Mouse (Mus musculus) gastrocnemius, adult 8-10 months (tissue): ENCODE data around the gene Gm32742. TPM values are rescaled to one million over a fixed set of nuclear protein-coding genes. Genes with fewer than 3 reads are reported as not detected.

Source experiments
- microRNA-seq: library from miRNA; unstranded; fragments of <30 nt; microRNA quantifications from one replicate; pipeline ENCODE4 v1.2.0, GENCODE M21; 2022
- total RNA-seq, 4 experiments: library from RNA; stranded (reverse); gene quantifications; 2 replicates each; pipeline ENCODE4 v1.2.4; 2022

The Gm32742 gene
- total RNA-seq, 4 experiments from 2014 or later: not detected

Small RNA genes within 50 kb of the gene (microRNA-seq; reads per million reads assigned to microRNA genes)
- gene Mir34b (not detected), gene Mir34c (23.3 reads per million, percentile 23 among the genes with 10 or more reads in this experiment)

Other genes starting within 250 kb of the Gm32742 start
- 10 to 100 TPM; 23.9 to 29.8 (median 27.2) TPM for gene Sik2, start 156.4 kb downstream of the Gm32742 start, total RNA-seq
- gene Btg4, start 104.6 kb downstream of the Gm32742 start, total RNA-seq: not detected
- gene Layn, start 88.4 kb downstream of the Gm32742 start, total RNA-seq: 1 to 10 TPM in 2 of 4 experiments, under 1 TPM in 2; 0.48 to 1.6 (median 1.0) TPM
- not detected for gene 4833427G06Rik, start 63.4 kb downstream of the Gm32742 start, total RNA-seq
- gene Pou2af1, start 48.2 kb upstream of the Gm32742 start, total RNA-seq: not detected
- gene Colca2, start 113.1 kb upstream of the Gm32742 start, total RNA-seq: 1 to 10 TPM in 1 of 4 experiments, under 1 TPM in 2, not detected in 1; 0.24 to 1.1 (median 0.46) TPM
- gene 1810046K07Rik, start 163.4 kb upstream of the Gm32742 start, total RNA-seq: not detected